Comparison of ENCODE assay signal across 21 mouse cellular contexts in the genomic region with DNA sequence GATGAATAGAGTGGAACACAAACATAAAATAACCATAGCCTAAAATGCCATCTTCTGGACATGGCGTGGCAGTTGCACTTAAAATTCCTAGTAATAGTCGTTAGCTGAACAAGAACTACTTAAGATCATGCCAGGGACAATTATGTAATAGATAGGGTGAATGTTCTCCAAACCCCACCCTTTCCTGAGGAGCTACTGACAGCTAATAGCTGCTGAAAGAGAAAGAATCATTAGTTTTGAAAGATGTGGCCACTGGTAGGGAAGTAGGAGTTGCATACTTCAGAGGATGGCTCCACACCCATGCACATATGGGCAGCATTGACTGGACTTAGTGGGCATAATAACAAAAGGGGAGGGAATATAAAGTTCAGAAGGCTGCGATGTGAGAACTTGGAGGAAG. TPM values are rescaled to one million over a fixed set of nuclear protein-coding genes. Genes with fewer than 3 reads are reported as not detected.
DNase-seq lines count a peak whose midpoint lies in the region; ATAC-seq and TF ChIP-seq lines count a peak whose summit lies in the region.
"Had no signal": no experiment of that assay in that cellular context is flagged by ENCODE, and none has a peak within 500 bp of the region (broad histone marks: within the 10 kb centered on the region; RNA-seq: fewer than 3 reads in every experiment).

No protein-coding gene starts in this region.

- no peak overlapping the region for H3K4me2 ChIP-seq in lung, postnatal 0 days (replicated peaks; ENCODE audit: low read depth, low read length)
- no peak overlapping the region for H3K4me2 ChIP-seq in midbrain, embryonic 16.5 days (ENCODE audit: low read length)
- H3K4me2 ChIP-seq: forebrain, embryonic 13.5 days; heart, embryonic 13.5 days; hindbrain, embryonic 15.5 days had no signal

- H3K4me1 ChIP-seq in lung, postnatal 0 days (ENCODE audit: insufficient read depth, low read depth, low read length) = peaks cover 5% of the 10 kb centered on the region; the same call in 1 of the 2 replicates
- peaks cover 25% of the 10 kb centered on the region for H3K4me1 ChIP-seq in lung, adult 2 months (ENCODE audit: control insufficient read depth, insufficient read depth, low read length)
- peaks cover 50% of the 10 kb centered on the region for H3K4me1 ChIP-seq in bone marrow macrophage, adult 2 months (ENCODE audit: control insufficient read depth, insufficient read depth, low read length)
- no peaks in the 10 kb centered on the region for H3K4me1 ChIP-seq in midbrain, embryonic 16.5 days (ENCODE audit: control insufficient read depth, insufficient read depth, low read length)
- H3K4me1 ChIP-seq: embryonic facial prominence, embryonic 10.5 days; hindbrain, embryonic 15.5 days had no signal

- peak; percentile 73 for DNase-seq in lung, postnatal 0 days (ENCODE audit: low spot score)
- DNase-seq in lung, adult 2 months = no peak
- DNase-seq in skeletal muscle tissue, adult 2 months (ENCODE audit: low read depth, low spot score) = peak; percentile 43
- no peak for DNase-seq in Muller cell, postnatal 12 days (ENCODE audit: inconsistent ontology term)
- DNase-seq: adrenal gland, postnatal 10 days; B cell, adult 2 months; cerebellum, adult 11-12 months; cerebellum, adult 9-11 months; cerebellum, postnatal 36 days; forebrain, postnatal 0 days; gastrocnemius, postnatal 25 days; heart, postnatal 36 days had no signal

- H3K27ac ChIP-seq in lung, postnatal 0 days (ENCODE audit: low read length) = 0 out of 2 replicates have a peak overlapping the region, but pooled peaks have one; percentile 20
- H3K27ac ChIP-seq in bone marrow macrophage, adult 2 months (ENCODE audit: insufficient read depth, low read depth, low read length) = peak overlapping the region; percentile 29; the same call in 1 of the 2 replicates
- no peak overlapping the region for H3K27ac ChIP-seq in midbrain, embryonic 16.5 days (ENCODE audit: low read length)
- H3K27ac ChIP-seq: embryonic facial prominence, embryonic 10.5 days; forebrain, embryonic 13.5 days; heart, embryonic 13.5 days; hindbrain, embryonic 15.5 days had no signal

- no peak overlapping the region for H3K4me3 ChIP-seq in lung, postnatal 0 days (ENCODE audit: low read depth, low read length)
- H3K4me3 ChIP-seq in lung, adult 2 months (replicated peaks; ENCODE audit: extremely low read depth, low read depth, low read length) = no peak overlapping the region
- no peak overlapping the region for H3K4me3 ChIP-seq in bone marrow macrophage, adult 2 months (ENCODE audit: insufficient read depth, low read length)
- H3K4me3 ChIP-seq in midbrain, embryonic 16.5 days (ENCODE audit: low read depth, low read length) = no peak overlapping the region
- H3K4me3 ChIP-seq: embryonic facial prominence, embryonic 10.5 days; forebrain, embryonic 13.5 days; heart, embryonic 13.5 days; hindbrain, embryonic 15.5 days had no signal

- peak; percentile 81 for TF ChIP-seq EP300 in lung, postnatal 0 days (IDR thresholded peaks at IDR 0.05)

- H3K9me3 ChIP-seq in lung, postnatal 0 days (ENCODE audit: low read length) = no peaks in the 10 kb centered on the region
- no peaks in the 10 kb centered on the region for H3K9me3 ChIP-seq in midbrain, embryonic 16.5 days (replicated peaks; ENCODE audit: control insufficient read depth, low read length, poor library complexity, severe bottlenecking)
- H3K9me3 ChIP-seq: embryonic facial prominence, embryonic 10.5 days; forebrain, embryonic 13.5 days; G1E; heart, embryonic 13.5 days; hindbrain, embryonic 15.5 days had no signal

- TF ChIP-seq CTCF in lung, postnatal 0 days (IDR thresholded peaks at IDR 0.05) = no peak; the same call in 1 of the 2 replicates
- TF ChIP-seq CTCF in lung, adult 2 months (IDR thresholded peaks at IDR 0.05; ENCODE audit: insufficient read depth, low read length) = no peak
- TF ChIP-seq CTCF in bone marrow macrophage, adult 2 months (IDR thresholded peaks at IDR 0.05; ENCODE audit: low read depth, low read length) = no peak

- WGBS in lung, postnatal 0 days = 51% methylated on average over 3 of the region's 3 CpGs
- WGBS in lung, adult 2 months = 29% methylated on average over 3 of the region's 3 CpGs
- 91% methylated on average over 3 of the region's 3 CpGs for WGBS in midbrain, embryonic 16.5 days

- H3K9ac ChIP-seq in lung, postnatal 0 days (replicated peaks; ENCODE audit: low read depth) = no peak overlapping the region
- H3K9ac ChIP-seq in midbrain, embryonic 16.5 days (ENCODE audit: low read depth, low read length) = no peak overlapping the region
- H3K9ac ChIP-seq: forebrain, embryonic 13.5 days; forebrain, postnatal 0 days; heart, embryonic 13.5 days; hindbrain, embryonic 15.5 days had no signal

- ATAC-seq in lung, postnatal 0 days = peak; percentile 34
- ATAC-seq in granulocyte monocyte progenitor cell, adult 5-6 weeks (replicated peaks; ENCODE audit: poor library complexity, severe bottlenecking) = peak; percentile 87
- ATAC-seq in midbrain, embryonic 16.5 days = no peak
- ATAC-seq: CD4-positive, CD25-positive, alpha-beta regulatory T cell, adult 4 months; forebrain, embryonic 13.5 days; forebrain, postnatal 0 days had no signal

- TF ChIP-seq POLR2A in lung, adult 2 months (IDR thresholded peaks at IDR 0.05; ENCODE audit: borderline replicate concordance, extremely low read depth, low read depth, low read length) = no peak
- TF ChIP-seq POLR2A in bone marrow macrophage, adult 2 months (IDR thresholded peaks at IDR 0.05; ENCODE audit: borderline replicate concordance, low read depth, low read length) = no peak

- no peaks in the 10 kb centered on the region for H3K27me3 ChIP-seq in lung, postnatal 0 days (replicated peaks; ENCODE audit: insufficient read depth, low read length)
- H3K27me3 ChIP-seq in midbrain, embryonic 16.5 days (ENCODE audit: control insufficient read depth, insufficient read depth, low read depth, low read length) = no peaks in the 10 kb centered on the region
- H3K27me3 ChIP-seq: forebrain, embryonic 13.5 days; heart, embryonic 13.5 days; hindbrain, embryonic 15.5 days had no signal

- H3K36me3 ChIP-seq in lung, postnatal 0 days (ENCODE audit: insufficient read depth, low read length) = no peaks in the 10 kb centered on the region
- no peaks in the 10 kb centered on the region for H3K36me3 ChIP-seq in midbrain, embryonic 16.5 days (ENCODE audit: control insufficient read depth, insufficient read depth, low read length)
- H3K36me3 ChIP-seq: embryonic facial prominence, embryonic 10.5 days; hindbrain, embryonic 15.5 days had no signal

RNA-seq across cellular contexts. Expression of gene Klhl6, which starts 19.9 kb away (rescaled TPM):
- polyA plus RNA-seq in lung, postnatal 0 days (2015; fragmentation: Nextera tagmentation; extraction: Ambion mirVana) = 7.7 and 10.0 TPM in 2 replicates
- polyA plus RNA-seq in lung, adult 2 months (2012; rRNA removed) = 3.7 and 7.2 TPM in 2 replicates
- polyA plus RNA-seq in bone marrow macrophage, adult 2 months (2012; ENCODE audit: insufficient read depth, insufficient read length, missing spikeins) = 47.2 and 50.7 TPM in 2 replicates
- total RNA-seq in granulocyte monocyte progenitor cell, adult 5-6 weeks (2014; fragmentation: Nextera tagmentation) = 57.2 and 59.7 TPM in 2 replicates
- 82.5 and 87.3 TPM in 2 replicates for total RNA-seq in granulocyte monocyte progenitor cell, adult 5-6 weeks (2017)
- polyA plus RNA-seq in midbrain, embryonic 16.5 days (2015; fragmentation: Nextera tagmentation; extraction: Ambion mirVana) = 3.8 and 4.5 TPM in 2 replicates

Comparison
In these comparisons a context has a peak if more than half of its experiments do, and no peak if none do; other contexts are left out.
1. DNase-seq: peak in lung, postnatal 0 days (single experiment) and skeletal muscle tissue, adult 2 months (single experiment); none in lung, adult 2 months (single experiment) and Muller cell, postnatal 12 days (single experiment).